Mouse (Mus musculus) megakaryocyte, embryonic 14.5 days (primary cell): Measurements from ENCODE around the gene Rcn1.

Source experiments
- FLI1 ChIP-seq: IDR thresholded peaks from 2 replicates; pipeline ENCODE4 v1.6.1; 2012; ENCODE audit warnings: low read length, inconsistent platforms, mixed read lengths
- GATA1 ChIP-seq: IDR thresholded peaks from 3 replicates; pipeline ENCODE4 v1.6.1; 2012; ENCODE audit warnings: mixed read lengths, low read length, inconsistent platforms, borderline replicate concordance

- TF ChIP-seq GATA1, result no peak
- TF ChIP-seq FLI1, result no peak
These were observed 17.7 kb upstream of the Rcn1 start for GRCm38 (mm10) chr2:105416660-105417348.
